Mouse (Mus musculus) neural tube, embryonic 11.5 days (tissue): ENCODE measurements around the gene Ccdc146. TPM values are rescaled to one million over a fixed set of nuclear protein-coding genes. Genes with fewer than 3 reads are reported as not detected.
A peak's percentile ranks its signal among the peaks of the same experiment; 100 is the strongest.

Source experiments
- ATAC-seq: fragments of 200-750 bp; cut with Nextera tagmentation; 2 replicates; pipeline ENCODE4 v1.8.0; 2017; ENCODE audit warnings: moderate number of reproducible peaks, mild to moderate bottlenecking, moderate TSS enrichment, moderate library complexity; ENCODE audit not compliant: insufficient read depth, low FRiP score, low TSS enrichment
- DNase-seq: peaks from one replicate; pipeline ENCODE4 v3.0.0-alpha.2; 2015; ENCODE audit warnings: low spot score
- H3K27ac ChIP-seq: fragments of 300-500 bp; sonication (generic); 2 replicates; pipeline ENCODE4 v1.5.1; 2014; ENCODE audit warnings: low read depth, mild to moderate bottlenecking, low read length
- H3K27me3 ChIP-seq: fragments of 300-500 bp; sonication (generic); 2 replicates; pipeline ENCODE4 v1.6.1; 2014; ENCODE audit warnings: mild to moderate bottlenecking, low read length, mixed read lengths; ENCODE audit not compliant: control insufficient read depth, insufficient read depth
- H3K36me3 ChIP-seq: fragments of 300-500 bp; sonication (generic); 2 replicates; pipeline ENCODE4 v1.6.1; 2014; ENCODE audit warnings: mild to moderate bottlenecking, low read length, moderate library complexity, mixed read lengths; ENCODE audit not compliant: control insufficient read depth, insufficient read depth
- H3K4me1 ChIP-seq: fragments of 300-500 bp; sonication (generic); 2 replicates; pipeline ENCODE4 v1.6.1; 2014; ENCODE audit warnings: low read length, mixed read lengths; ENCODE audit not compliant: control insufficient read depth, insufficient read depth
- H3K4me2 ChIP-seq: fragments of 300-500 bp; sonication (generic); 2 replicates; pipeline ENCODE4 v1.6.1; 2014; ENCODE audit warnings: low read depth, mild to moderate bottlenecking, moderate library complexity
- H3K4me3 ChIP-seq: fragments of 300-500 bp; sonication (generic); 2 replicates; pipeline ENCODE4 v1.5.1; 2014; ENCODE audit warnings: low read depth, low read length
- H3K9ac ChIP-seq: fragments of 300-500 bp; sonication (generic); 2 replicates; pipeline ENCODE4 v1.6.1; 2014; ENCODE audit warnings: mild to moderate bottlenecking, low read length
- H3K9me3 ChIP-seq: fragments of 300-500 bp; sonication (generic); 2 replicates; pipeline ENCODE4 v1.6.1; 2016; ENCODE audit warnings: low read length; ENCODE audit not compliant: control insufficient read depth
- WGBS: fragments of 180-500 bp; shearing (Covaris S2); extraction: QIAGEN DNeasy Blood & Tissue Kit; methylation state at CpG from one replicate; pipeline ENCODE4 v1.1.7; 2014; 5-methylcytosine and 5-hydroxymethylcytosine counted together
- polyA plus RNA-seq: library from polyadenylated mRNA; unstranded; fragments of >200 nt; fragmentation: Nextera tagmentation; extraction: Ambion mirVana; gene quantifications from 2 replicates; pipeline ENCODE4 v1.2.1, GENCODE M21; 2014

Ccdc146 gene
- polyA plus RNA-seq, 1 experiment from 2014 or later, result 0.31 TPM

- no peak for DNase-seq
- Histone ChIP-seq H3K9me3 (no peaks in the 10 kb centered on the region), H3K4me3 (no peak overlapping the region), H3K9ac (no peak overlapping the region), H3K4me1 (no peaks in the 10 kb centered on the region), H3K27me3 (no peaks in the 10 kb centered on the region), H3K27ac (no peak overlapping the region), H3K36me3 (no peaks in the 10 kb centered on the region), H3K4me2 (no peak overlapping the region)
- WGBS, result 49% methylated on average over 6 of the region's 6 CpGs
- no peak for ATAC-seq
Observed at GRCm38 (mm10) chr5:21381986-21382385, 42.5 kb downstream of the Ccdc146 start.

GRCm38 (mm10) chr5:21378397-21378796 lies 46.1 kb downstream of the Ccdc146 start:
- Histone ChIP-seq H3K9ac (no peak overlapping the region), H3K4me3 (no peak overlapping the region), H3K4me1 (no peaks in the 10 kb centered on the region), H3K27me3 (no peaks in the 10 kb centered on the region), H3K27ac (no peak overlapping the region), H3K4me2 (no peak overlapping the region), H3K36me3 (no peaks in the 10 kb centered on the region), H3K9me3 (no peaks in the 10 kb centered on the region)
- ATAC-seq (no peak), DNase-seq (no peak)
- 80% methylated on average over 2 of the region's 2 CpGs for WGBS

DNA sequence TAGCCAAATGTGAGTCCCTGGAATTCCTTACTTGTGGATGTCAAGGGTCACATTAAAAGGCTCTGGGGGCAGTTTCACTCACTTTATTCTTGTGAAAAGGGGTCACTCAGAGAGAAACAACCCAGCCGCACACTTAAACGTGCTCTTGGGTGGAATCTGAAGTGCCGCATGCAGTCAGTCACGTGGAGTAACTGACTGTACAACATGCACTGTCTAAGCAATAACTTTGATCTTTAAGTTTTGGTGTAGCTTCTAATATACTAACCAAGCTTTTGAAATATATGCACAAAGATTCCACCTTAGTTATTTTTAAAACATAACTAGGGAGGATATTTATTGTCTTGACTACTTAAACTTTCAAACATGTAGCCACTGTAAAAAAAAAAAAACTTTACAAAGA lies 47.5 kb downstream of the Ccdc146 start:
- H3K4me2 ChIP-seq, result no peak overlapping the region
- ATAC-seq (no peak), DNase-seq (no peak)
- H3K27ac ChIP-seq, result no peak overlapping the region
- H3K9me3 ChIP-seq, result no peaks in the 10 kb centered on the region
- H3K27me3 ChIP-seq, result 0 out of 2 replicates have a peak, but pooled peaks cover 2% of the 10 kb centered on the region
- H3K9ac ChIP-seq, result no peak overlapping the region
- H3K4me1 ChIP-seq, result peaks cover 3% of the 10 kb centered on the region; the same call in 1 of the 2 replicates
- WGBS, result 79% methylated on average over 4 of the region's 4 CpGs
- no peak overlapping the region for H3K4me3 ChIP-seq
- no peaks in the 10 kb centered on the region for H3K36me3 ChIP-seq

DNA sequence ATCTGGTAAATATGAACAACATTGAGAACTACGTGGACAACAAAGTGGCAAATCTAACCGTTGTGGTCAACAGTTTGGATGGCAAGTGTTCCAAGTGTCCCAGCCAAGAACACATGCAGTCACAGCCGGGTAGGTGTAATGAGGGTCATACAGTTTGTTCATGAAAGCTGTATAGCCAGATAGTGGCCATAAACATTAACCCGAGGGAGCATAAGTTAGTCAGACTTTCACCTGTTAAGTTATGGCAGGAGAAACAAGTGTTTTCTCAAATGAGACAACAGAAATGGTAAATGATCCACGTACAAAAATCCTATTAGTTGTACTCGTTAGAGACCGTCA lies 51.3 kb downstream of the Ccdc146 start:
- Histone ChIP-seq H3K4me1 (peaks cover 3% of the 10 kb centered on the region; the same call in 1 of the 2 replicates), H3K36me3 (no peaks in the 10 kb centered on the region), H3K9ac (peak overlapping the region; percentile 64; the same call in 1 of the 2 replicates), H3K4me2 (peak overlapping the region; percentile 93), H3K27me3 (0 out of 2 replicates have a peak, but pooled peaks cover 2% of the 10 kb centered on the region), H3K9me3 (no peaks in the 10 kb centered on the region), H3K4me3 (peak overlapping the region; percentile 47), H3K27ac (no peak overlapping the region)
- ATAC-seq (peak; percentile 10; the same call in 1 of the 2 replicates), DNase-seq (no peak)
- 68% methylated on average over 7 of the region's 7 CpGs for WGBS

DNA sequence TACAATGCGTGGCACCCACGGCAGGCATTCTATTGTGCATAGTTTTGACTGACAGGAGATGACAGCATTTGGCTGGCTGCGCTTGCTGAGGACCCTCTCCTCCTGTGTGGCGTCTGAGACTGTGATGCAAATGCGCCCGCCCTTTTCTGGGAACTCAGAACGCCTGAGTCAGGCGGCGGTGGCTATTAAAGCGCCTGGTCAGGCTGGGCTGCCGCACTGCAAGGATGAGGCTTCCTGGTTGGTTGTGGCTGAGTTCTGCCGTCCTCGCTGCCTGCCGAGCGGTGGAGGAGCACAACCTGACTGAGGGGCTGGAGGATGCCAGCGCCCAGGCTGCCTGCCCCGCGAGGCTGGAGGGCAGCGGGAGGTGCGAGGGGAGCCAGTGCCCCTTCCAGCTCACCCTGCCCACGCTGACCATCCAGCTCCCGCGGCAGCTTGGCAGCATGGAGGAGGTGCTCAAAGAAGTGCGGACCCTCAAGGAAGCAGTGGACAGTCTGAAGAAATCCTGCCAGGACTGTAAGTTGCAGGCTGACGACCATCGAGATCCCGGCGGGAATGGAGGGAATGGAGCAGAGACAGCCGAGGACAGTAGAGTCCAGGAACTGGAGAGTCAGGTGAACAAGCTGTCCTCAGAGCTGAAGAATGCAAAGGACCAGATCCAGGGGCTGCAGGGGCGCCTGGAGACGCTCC lies 51.8 kb downstream of the Ccdc146 start, which contains the start of gene Fgl2:
Gene Fgl2 (plus strand): TSS at position 150 of the 687 bp plus-strand sequence.
- Histone ChIP-seq H3K4me2 (peak within 1 kb of the TSS; percentile 93), H3K9me3 (no peaks in the 10 kb centered on the region), H3K4me3 (peak within 1 kb of the TSS; percentile 47), H3K27ac (no peak within 1 kb of the TSS), H3K36me3 (no peaks in the 10 kb centered on the region), H3K27me3 (0 out of 2 replicates have a peak, but pooled peaks cover 2% of the 10 kb centered on the region), H3K9ac (peak within 1 kb of the TSS; percentile 64), H3K4me1 (peaks cover 3% of the 10 kb centered on the region; the same call in 1 of the 2 replicates)
- DNase-seq, result peak; percentile 80
- 5% methylated on average over 31 of the region's 31 CpGs for WGBS
- ATAC-seq, result peak; percentile 85

- ATAC-seq (no peak), DNase-seq (no peak)
- Histone ChIP-seq H3K4me2 (peak overlapping the region; percentile 93), H3K27me3 (0 out of 2 replicates have a peak, but pooled peaks cover 2% of the 10 kb centered on the region), H3K36me3 (no peaks in the 10 kb centered on the region), H3K27ac (no peak overlapping the region), H3K4me3 (no peak overlapping the region), H3K9me3 (no peaks in the 10 kb centered on the region), H3K4me1 (peaks cover 3% of the 10 kb centered on the region; the same call in 1 of the 2 replicates), H3K9ac (no peak overlapping the region)
- WGBS, result 32% methylated on average over 5 of the region's 5 CpGs
Observed at GRCm38 (mm10) chr5:21371920-21372319, 52.6 kb downstream of the Ccdc146 start.

GRCm38 (mm10) chr5:21370218-21370947 lies 54.1 kb downstream of the Ccdc146 start:
- no peak for ATAC-seq
- Histone ChIP-seq H3K4me1 (peaks cover 3% of the 10 kb centered on the region; the same call in 1 of the 2 replicates), H3K4me3 (no peak overlapping the region), H3K27ac (no peak overlapping the region), H3K9me3 (no peaks in the 10 kb centered on the region), H3K9ac (no peak overlapping the region), H3K4me2 (no peak overlapping the region), H3K27me3 (0 out of 2 replicates have a peak, but pooled peaks cover 2% of the 10 kb centered on the region), H3K36me3 (no peaks in the 10 kb centered on the region)
- WGBS, result 89% methylated on average over 5 of the region's 5 CpGs
- no peak for DNase-seq

GRCm38 (mm10) chr5:21367514-21367913 lies 57.0 kb downstream of the Ccdc146 start:
- H3K27ac ChIP-seq, result no peak overlapping the region
- H3K4me1 ChIP-seq, result peaks cover 3% of the 10 kb centered on the region; the same call in 1 of the 2 replicates
- no peaks in the 10 kb centered on the region for H3K9me3 ChIP-seq
- no peak overlapping the region for H3K4me3 ChIP-seq
- ATAC-seq, result no peak
- no peak for DNase-seq
- no peak overlapping the region for H3K9ac ChIP-seq
- H3K27me3 ChIP-seq, result no peaks in the 10 kb centered on the region
- no peak overlapping the region for H3K4me2 ChIP-seq
- 51% methylated on average over 2 of the region's 2 CpGs for WGBS
- H3K36me3 ChIP-seq, result no peaks in the 10 kb centered on the region
